Mouse (Mus musculus) gastrocnemius, postnatal 14 days (tissue): ENCODE results near the gene Sdk2. TPM values are rescaled to one million over a fixed set of nuclear protein-coding genes. Genes with fewer than 3 reads are reported as not detected.

ENCODE experiments used
- DNase-seq: peaks from one replicate; pipeline ENCODE4 v3.0.0; 2021; ENCODE audit warnings: mixed read lengths
- intact Hi-C: fragments of 180-260 bp; cut with DNase I; formaldehyde crosslinking; loops from one replicate; pipeline ENCODE4 v1.15.1; 2025; ENCODE audit warnings: low total_unique reads
- total RNA-seq, 2 experiments: library from RNA; stranded (reverse); gene quantifications; 2 replicates each; pipeline ENCODE4 v1.2.3; 2021

Gene Sdk2
- total RNA-seq, 2 experiments from 2014 or later, result 2.0 to 3.7 TPM

- peak; percentile 64 for DNase-seq
- intact Hi-C loops, result no loop called here
These were observed 15.5 kb downstream of the Sdk2 start for GRCm38 (mm10) chr11:114051361-114051760.

DNA sequence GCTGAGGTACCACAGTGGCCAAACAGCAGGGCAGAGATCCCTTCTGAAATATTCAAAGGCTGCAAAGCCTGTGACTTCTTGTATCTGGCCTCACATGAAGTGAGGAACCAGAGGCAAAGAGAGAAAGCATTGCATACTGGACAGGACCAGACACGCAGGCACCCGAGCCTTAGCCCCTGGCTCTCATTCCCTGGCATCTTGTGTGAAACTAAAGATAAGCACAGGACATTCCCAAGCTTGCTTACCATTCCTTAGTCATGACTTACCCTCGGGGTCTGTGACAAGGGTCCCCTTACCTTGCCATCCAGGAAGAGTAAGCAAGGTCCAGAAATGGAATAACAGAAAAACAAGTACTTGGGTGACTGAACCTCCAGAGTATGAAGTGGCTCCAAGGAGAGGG is 16.3 kb downstream of the Sdk2 start:
- DNase-seq, result no peak
- intact Hi-C loops, result no loop called here

- intact Hi-C loops, result no loop called here
- no peak for DNase-seq
These were observed 18.9 kb downstream of the Sdk2 start for GRCm38 (mm10) chr11:114047887-114048331.

GRCm38 (mm10) chr11:114046927-114047326 is 19.9 kb downstream of the Sdk2 start:
- intact Hi-C loops, result no loop called here

DNA sequence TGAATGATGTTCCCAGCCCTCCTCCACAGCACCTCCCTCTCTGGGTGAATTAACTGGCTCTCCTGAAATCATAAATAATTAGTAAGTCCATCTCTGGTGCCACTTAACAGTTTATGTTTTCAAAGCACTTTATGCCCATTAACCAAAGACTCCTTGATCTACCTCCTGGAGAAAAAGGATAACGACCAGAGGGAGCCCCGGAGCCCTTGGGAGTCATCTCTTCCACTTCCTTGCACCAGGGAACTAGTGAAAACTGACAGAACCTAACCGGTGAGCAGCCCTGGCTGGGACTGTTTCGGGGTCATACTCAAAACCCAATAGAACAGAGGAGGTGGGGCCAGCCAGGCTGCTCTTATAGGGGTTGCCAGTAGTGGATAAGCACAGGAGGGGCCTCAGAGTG is 22.5 kb downstream of the Sdk2 start:
- DNase-seq, result no peak
- intact Hi-C loops, result no loop called here

More at GRCm38 (mm10) chr11:114046927-114047326, 19.9 kb downstream of the Sdk2 start:
- no peak for DNase-seq

DNA sequence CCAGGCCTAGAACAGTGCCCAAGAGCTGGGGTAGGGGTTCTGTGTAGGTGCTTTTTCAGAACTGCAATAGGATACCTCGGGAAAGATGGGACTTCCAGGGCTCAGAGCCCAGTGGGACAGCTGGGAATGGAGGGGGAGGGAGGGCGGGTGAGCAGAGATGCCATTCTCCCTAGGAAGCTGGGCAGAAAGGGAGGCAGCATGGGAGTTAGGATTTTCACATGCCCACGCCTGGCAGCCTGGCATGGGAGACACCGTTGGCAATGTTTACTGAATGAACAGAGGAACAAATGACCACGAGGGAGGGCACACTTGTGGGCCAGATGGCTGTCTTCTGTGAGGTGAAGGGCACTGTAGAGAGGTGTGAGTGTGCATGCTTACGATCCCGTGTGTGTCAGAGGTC is 23.3 kb downstream of the Sdk2 start:
- intact Hi-C loops, result no loop called here
- no peak for DNase-seq

GRCm38 (mm10) chr11:114040391-114041035 is 26.3 kb downstream of the Sdk2 start:
- intact Hi-C loops, result no loop called here
- DNase-seq, result peak; percentile 55

GRCm38 (mm10) chr11:114038036-114038435 is 28.8 kb downstream of the Sdk2 start:
- peak; percentile 28 for DNase-seq
- intact Hi-C loops, result no loop called here

DNA sequence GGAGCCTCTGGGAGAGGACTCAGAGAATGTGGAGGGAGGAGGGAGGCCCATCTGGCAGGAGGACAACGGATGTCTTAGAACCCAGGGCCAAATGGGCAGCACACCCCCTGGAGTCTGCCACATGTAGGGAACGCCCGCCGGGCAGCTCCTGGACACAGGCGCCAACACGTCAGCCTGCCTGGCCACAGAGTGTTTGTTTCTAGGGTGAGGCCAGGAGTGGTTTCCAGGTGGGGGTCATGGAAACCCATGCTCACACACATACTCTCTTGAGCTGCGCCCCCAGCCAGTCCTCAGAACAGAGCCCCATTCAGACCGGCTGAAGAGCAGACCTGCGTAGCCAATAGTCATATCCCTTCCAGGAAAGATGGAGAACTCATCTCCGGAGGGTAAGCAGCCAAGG is 35.4 kb downstream of the Sdk2 start:
- intact Hi-C loops, result no loop called here

GRCm38 (mm10) chr11:114030214-114030613 is 36.6 kb downstream of the Sdk2 start:
- intact Hi-C loops, result no loop called here
- no peak for DNase-seq

More for the DNA sequence above, 35.4 kb downstream of the Sdk2 start:
- DNase-seq, result no peak

DNA sequence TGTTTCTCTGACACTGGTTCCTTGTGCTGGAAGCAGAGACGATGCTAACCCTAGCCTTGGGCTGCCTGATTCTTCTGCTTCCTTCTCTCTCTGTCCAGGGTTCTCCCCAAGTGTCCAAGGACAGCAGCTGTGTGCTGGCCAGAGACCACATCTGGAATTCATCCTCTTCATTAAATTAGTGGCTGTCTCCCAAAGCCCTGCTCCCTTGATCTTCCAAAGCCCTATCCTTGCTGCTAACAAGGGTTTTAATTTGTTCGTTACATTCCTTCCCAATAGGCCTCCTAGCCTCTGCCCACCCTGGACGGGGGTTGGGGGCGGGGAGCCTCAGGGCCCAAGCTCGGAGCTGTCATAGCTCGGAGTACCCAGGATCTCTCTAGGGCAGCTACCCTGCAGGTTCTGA is 38.3 kb downstream of the Sdk2 start:
- intact Hi-C loops, result no loop called here
- DNase-seq, result peak; percentile 18

DNA sequence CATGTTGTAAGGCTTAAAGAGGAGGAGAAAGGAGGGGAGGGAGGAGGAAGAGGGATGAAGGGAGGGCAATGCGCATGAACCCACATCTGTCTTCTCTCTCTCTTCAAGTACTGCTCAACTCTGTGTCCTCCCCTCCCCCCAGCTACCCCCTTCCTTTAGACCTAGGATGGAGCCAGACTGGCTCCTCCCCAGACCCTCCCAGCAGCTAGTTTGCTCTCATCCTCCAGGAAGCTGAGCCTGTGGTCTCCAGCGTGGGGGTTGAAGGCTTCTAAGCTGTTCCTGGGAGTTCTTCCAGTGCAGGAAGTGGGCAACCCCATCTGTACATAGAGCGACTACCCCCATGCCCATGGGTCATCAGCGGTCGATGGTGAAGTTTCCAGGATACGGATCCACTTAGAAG is 38.8 kb downstream of the Sdk2 start:
- DNase-seq, result no peak
- intact Hi-C loops, result no loop called here

DNA sequence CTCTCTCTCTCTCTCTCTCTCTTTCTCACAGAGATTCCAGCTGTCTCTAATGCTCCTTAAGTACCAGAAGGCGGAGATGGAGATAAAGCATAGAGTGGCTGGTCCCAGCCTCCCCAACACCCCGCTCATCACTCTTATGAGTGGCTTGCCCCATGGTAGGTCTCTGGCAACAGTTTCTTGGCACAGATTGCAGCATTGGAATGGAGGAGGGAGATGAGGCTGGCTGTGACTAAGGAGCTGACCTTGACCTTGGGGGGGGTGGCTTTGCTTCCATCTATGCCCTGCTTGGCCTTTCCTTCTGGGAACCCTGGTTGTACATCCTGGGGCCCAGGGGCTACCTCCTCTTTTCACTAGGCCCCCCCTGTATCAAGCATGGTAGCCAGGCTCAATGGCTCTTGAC is 41.8 kb downstream of the Sdk2 start:
- no peak for DNase-seq
- intact Hi-C loops, result no loop called here

- intact Hi-C loops, result no loop called here
- DNase-seq, result peak; percentile 29
These were observed 42.9 kb downstream of the Sdk2 start for GRCm38 (mm10) chr11:114023965-114024364.

DNA sequence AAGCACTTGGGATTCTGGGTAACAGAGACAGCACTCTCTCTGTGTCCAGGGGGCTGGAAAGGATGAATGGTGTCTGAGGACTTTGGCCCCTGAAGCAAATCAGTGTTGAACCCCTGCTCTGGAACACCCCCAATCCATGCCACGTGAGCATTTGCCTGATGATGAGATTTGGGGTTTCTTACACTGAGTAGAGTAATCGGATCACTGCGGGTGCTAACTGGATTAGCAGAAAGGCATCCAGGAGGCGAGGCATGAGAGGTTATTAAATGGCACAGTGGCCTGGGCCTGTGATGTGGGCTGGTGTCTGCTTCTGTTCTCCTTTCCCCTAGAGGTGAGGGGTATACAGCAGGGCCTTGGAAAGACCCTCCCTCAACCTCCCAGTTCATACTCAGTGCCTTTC is 44.7 kb downstream of the Sdk2 start:
- no peak for DNase-seq
- intact Hi-C loops, result no loop called here

DNA sequence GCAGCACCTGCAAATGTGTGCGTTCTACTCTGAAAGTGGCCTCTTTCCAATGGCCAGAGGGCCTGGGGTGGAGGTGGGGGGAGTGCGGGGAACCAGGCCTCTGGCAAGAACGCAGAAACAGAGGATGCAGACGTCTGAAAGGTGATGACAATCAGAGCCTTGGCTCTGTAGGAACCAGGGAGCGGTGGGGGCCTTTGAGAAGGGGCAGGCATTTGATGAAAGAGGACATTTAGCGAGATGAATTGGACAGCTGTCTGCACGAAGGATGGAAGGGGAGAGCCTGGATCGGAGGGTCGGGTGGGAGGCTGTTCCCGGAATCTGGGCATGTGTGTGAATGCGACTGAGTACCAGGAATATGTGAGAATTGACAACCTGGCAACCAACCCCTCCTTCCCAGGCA is 47.8 kb downstream of the Sdk2 start:
- intact Hi-C loops, result no loop called here

DNA sequence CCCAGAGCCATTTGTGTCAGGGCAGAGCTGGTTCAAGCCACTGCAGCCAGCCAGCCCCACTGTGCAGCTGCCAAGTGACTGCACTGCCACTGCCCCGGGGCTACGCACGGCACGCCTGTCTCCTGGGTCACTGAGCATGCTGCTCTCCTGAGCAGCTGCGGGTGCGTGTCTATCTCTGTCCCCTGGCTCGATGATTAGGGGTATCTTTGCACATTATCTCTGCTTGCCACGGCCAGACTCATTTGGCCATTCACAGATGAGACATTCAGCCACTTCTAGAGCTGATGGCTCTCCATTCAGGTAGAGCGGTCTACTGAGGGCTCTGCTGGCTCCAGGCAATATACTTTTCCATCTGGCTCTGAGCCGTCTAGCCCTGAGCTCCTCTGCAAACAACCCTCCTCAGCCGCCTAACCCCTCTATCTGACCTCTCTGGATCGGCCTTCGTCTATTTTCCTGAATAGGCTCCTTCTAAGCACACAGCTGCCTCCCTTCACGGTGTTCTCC is 49.9 kb downstream of the Sdk2 start:
- intact Hi-C loops, result no loop called here
- DNase-seq, result peak; percentile 44

More for the DNA sequence above, 47.8 kb downstream of the Sdk2 start:
- no peak for DNase-seq

- intact Hi-C loops, result no loop called here
These were observed 50.5 kb downstream of the Sdk2 start for GRCm38 (mm10) chr11:114016108-114016888.

DNA sequence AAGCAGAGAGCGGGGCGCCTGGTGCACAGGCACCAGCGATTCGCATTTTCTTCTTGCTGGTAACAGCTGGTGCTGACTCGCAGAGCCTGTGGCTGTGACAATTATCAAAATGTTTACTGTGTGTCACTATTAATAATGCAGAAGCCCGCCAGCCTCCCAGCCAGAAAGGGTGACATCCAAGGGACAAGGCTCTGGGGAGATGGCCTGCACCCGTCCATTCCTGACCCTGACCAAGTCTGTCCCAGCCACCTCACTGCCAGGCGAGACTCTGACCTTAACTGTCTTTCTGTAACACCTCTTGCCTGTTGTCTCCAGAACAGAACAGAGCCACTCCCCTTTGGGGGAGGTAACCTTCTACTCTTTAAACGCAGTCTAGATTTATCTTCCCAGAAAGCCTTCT is 55.3 kb downstream of the Sdk2 start:
- intact Hi-C loops, result no loop called here
- no peak for DNase-seq

More at GRCm38 (mm10) chr11:114016108-114016888, 50.5 kb downstream of the Sdk2 start:
- no peak for DNase-seq

GRCm38 (mm10) chr11:114005879-114006278 is 61.0 kb downstream of the Sdk2 start:
- intact Hi-C loops, result no loop called here
- DNase-seq, result no peak

DNA sequence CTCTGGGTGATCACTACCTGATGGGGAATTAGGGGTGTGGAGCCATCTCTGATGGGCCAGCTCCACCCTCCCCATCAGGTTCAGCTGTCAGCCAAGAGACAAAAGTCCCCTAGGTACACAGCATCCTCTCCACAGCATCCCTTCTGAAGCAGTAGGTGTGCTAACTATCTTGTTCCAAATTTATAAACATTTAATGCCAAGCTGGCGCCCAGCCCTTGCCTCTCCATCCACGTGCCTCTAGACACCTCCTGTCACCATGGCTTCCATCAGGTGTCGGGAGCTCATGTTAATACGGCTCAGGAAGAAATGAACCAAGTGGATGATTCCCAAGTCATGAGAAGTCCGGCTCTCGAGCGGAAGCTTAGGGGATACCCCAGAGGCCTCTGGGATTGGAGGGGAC is 62.2 kb downstream of the Sdk2 start:
- intact Hi-C loops, result no loop called here
- DNase-seq, result no peak
